Mouse (Mus musculus) bone marrow, adult 2 months (tissue): ENCODE measurements around the gene Efna5.

Experiments used
- CTCF ChIP-seq: fragments of 200-500 bp; IDR thresholded peaks from 2 replicates; pipeline ENCODE4 v1.5.1; 2011; ENCODE audit warnings: low read length, control low read depth; ENCODE audit not compliant: control insufficient read depth, insufficient read depth
- POLR2A ChIP-seq: fragments of 200-500 bp; IDR thresholded peaks from 2 replicates; pipeline ENCODE4 v1.6.1; 2011; ENCODE audit warnings: low read depth, mild to moderate bottlenecking, control low read depth, low read length, borderline replicate concordance; ENCODE audit not compliant: control insufficient read depth

DNA sequence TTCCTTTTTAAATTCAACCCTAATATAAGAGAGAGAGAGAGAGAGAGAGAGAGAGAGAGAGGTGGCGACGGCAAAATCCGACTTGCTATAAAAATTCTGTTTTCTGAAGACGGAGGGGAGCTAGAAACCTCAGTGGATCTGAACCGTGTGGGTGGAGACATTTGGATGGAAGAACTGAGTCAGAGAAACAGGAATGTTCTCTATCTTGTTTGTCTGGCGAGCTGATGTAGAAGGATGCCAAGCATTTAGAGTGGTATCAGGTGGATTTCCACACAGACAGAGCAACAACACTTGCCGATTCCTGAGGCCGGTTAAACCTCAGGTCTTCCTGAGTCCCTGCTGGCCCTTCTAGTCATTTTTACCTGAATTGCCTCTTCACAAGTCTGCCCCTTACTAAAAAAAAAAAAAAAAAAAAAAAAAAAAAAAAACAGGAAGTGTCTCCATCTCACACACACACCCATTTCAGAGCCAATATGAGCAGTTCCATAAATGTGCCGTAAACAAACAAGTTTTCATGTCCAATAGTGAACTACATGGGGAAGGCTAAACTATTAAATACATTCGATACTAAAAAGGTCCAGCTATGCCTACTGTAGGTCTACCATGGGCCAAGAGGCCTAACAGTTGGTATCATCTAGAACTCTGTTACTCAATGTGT is 231.7 kb downstream of the Efna5 start:
- TF ChIP-seq POLR2A (no peak), CTCF (no peak)
